In the genomic region with DNA sequence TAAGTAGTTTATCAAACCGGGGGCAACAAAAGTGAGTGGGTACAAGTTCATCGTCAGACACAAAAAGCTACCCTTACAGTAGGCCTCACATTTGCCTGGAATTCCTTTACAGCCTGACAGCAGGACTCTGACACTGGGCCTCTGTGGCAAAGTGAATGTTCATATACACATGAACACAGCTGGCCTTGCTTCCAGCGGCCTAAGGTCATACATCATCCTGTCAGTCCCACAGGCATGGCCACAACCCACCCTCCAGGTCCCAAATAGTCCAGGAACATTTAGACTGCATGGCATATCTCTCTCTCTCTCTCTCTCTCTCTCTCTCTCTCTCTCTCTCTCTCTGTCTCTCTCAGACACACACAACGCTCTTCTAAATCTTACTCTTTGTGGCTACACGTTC, we compare ENCODE assay signal across 22 mouse cellular contexts.
A peak's percentile ranks its signal among the peaks of the same experiment; 100 is the strongest.
DNase-seq lines count a peak whose midpoint lies in the region; ATAC-seq lines count a peak whose summit lies in the region.
"Had no signal": no experiment of that assay in that cellular context is flagged by ENCODE, and none has a peak within 500 bp of the region (broad histone marks: within the 10 kb centered on the region; RNA-seq: fewer than 3 reads in every experiment).

No protein-coding gene starts in this region.

- no peaks in the 10 kb centered on the region for H3K9me3 ChIP-seq in heart, embryonic 13.5 days
- H3K9me3 ChIP-seq in kidney, embryonic 16.5 days (ENCODE audit: low read length) = no peaks in the 10 kb centered on the region
- H3K9me3 ChIP-seq in limb, embryonic 11.5 days (ENCODE audit: control insufficient read depth, low read length) = no peaks in the 10 kb centered on the region
- H3K9me3 ChIP-seq: embryonic facial prominence, embryonic 13.5 days; liver, embryonic 12.5 days; neural tube, embryonic 13.5 days had no signal

- intact Hi-C loops in heart, postnatal 14 days (cut with DNase I) = no loop called here
- intact Hi-C loops in left cerebral cortex, postnatal 4 days (cut with DNase I) = no loop called here
- intact Hi-C loops in left cerebral cortex, postnatal 36 days (cut with DNase I) = no loop called here

- H3K27me3 ChIP-seq in heart, embryonic 13.5 days (replicated peaks) = no peaks in the 10 kb centered on the region
- no peaks in the 10 kb centered on the region for H3K27me3 ChIP-seq in kidney, embryonic 16.5 days (ENCODE audit: insufficient read depth, low read length)
- no peaks in the 10 kb centered on the region for H3K27me3 ChIP-seq in limb, embryonic 11.5 days (ENCODE audit: control insufficient read depth, insufficient read depth, low read length)
- H3K27me3 ChIP-seq: embryonic facial prominence, embryonic 13.5 days; liver, embryonic 12.5 days; neural tube, embryonic 13.5 days had no signal

- 57% methylated on average over 5 of the region's 5 CpGs for WGBS in heart, embryonic 13.5 days
- WGBS in kidney, embryonic 16.5 days = 52% methylated on average over 5 of the region's 5 CpGs
- 62% methylated on average over 5 of the region's 5 CpGs for WGBS in limb, embryonic 11.5 days

- H3K9ac ChIP-seq in heart, embryonic 13.5 days = 0 out of 2 replicates have a peak overlapping the region, but pooled peaks have one; percentile 19
- no peak overlapping the region for H3K9ac ChIP-seq in kidney, embryonic 16.5 days (replicated peaks; ENCODE audit: low read length)
- H3K9ac ChIP-seq in limb, embryonic 11.5 days (ENCODE audit: low read length) = no peak overlapping the region
- H3K9ac ChIP-seq: embryonic facial prominence, embryonic 13.5 days; forebrain, postnatal 0 days; liver, embryonic 12.5 days; neural tube, embryonic 13.5 days had no signal

- H3K4me3 ChIP-seq in heart, embryonic 13.5 days = no peak overlapping the region
- H3K4me3 ChIP-seq in kidney, embryonic 16.5 days (ENCODE audit: low read length) = no peak overlapping the region
- no peak overlapping the region for H3K4me3 ChIP-seq in limb, embryonic 11.5 days (ENCODE audit: low read depth, low read length)
- H3K4me3 ChIP-seq: embryonic facial prominence, embryonic 13.5 days; liver, embryonic 12.5 days; neural tube, embryonic 13.5 days had no signal

- no peak overlapping the region for H3K4me2 ChIP-seq in heart, embryonic 13.5 days
- no peak overlapping the region for H3K4me2 ChIP-seq in kidney, embryonic 16.5 days (replicated peaks; ENCODE audit: low read depth, low read length)
- H3K4me2 ChIP-seq in limb, embryonic 11.5 days (ENCODE audit: low read depth, severe bottlenecking) = no peak overlapping the region
- H3K4me2 ChIP-seq: embryonic facial prominence, embryonic 13.5 days; liver, embryonic 12.5 days; neural tube, embryonic 13.5 days had no signal

- peaks cover 16% of the 10 kb centered on the region for H3K4me1 ChIP-seq in heart, embryonic 13.5 days
- no peaks in the 10 kb centered on the region for H3K4me1 ChIP-seq in kidney, embryonic 16.5 days (ENCODE audit: insufficient read depth, low read length)
- H3K4me1 ChIP-seq in limb, embryonic 11.5 days (ENCODE audit: control insufficient read depth, insufficient read depth, low read length) = 0 out of 2 replicates have a peak, but pooled peaks cover 4% of the 10 kb centered on the region
- H3K4me1 ChIP-seq: embryonic facial prominence, embryonic 13.5 days; liver, embryonic 12.5 days; neural tube, embryonic 13.5 days had no signal

- DNase-seq in heart, postnatal 14 days = no peak
- no peak for DNase-seq in kidney, adult 8-10 months
- DNase-seq in embryo, embryonic 10.5 days (ENCODE audit: low spot score) = peak; percentile 69
- DNase-seq in limb, embryonic 11.5 days (ENCODE audit: low spot score) = peak; percentile 44
- DNase-seq in left cerebral cortex, postnatal 4 days = no peak
- no peak for DNase-seq in left cerebral cortex, postnatal 36 days (ENCODE audit: low spot score in 2 of 2)
- DNase-seq: adrenal gland, adult 8-10 months; cerebellum, adult 11-12 months; cerebellum, postnatal 25 days; forebrain, postnatal 0 days; heart, postnatal 4 days; kidney, adult 18-20 months; layer of hippocampus, postnatal 36 days; right cerebral cortex, postnatal 25 days; thymus, postnatal 14 days had no signal

- H3K36me3 ChIP-seq in heart, embryonic 13.5 days = no peaks in the 10 kb centered on the region
- H3K36me3 ChIP-seq in kidney, embryonic 16.5 days (ENCODE audit: insufficient read depth, low read length) = no peaks in the 10 kb centered on the region
- H3K36me3 ChIP-seq in limb, embryonic 11.5 days (ENCODE audit: control insufficient read depth, insufficient read depth, low read length) = no peaks in the 10 kb centered on the region
- H3K36me3 ChIP-seq: embryonic facial prominence, embryonic 13.5 days; liver, embryonic 12.5 days; neural tube, embryonic 13.5 days had no signal

- ATAC-seq in heart, embryonic 13.5 days (ENCODE audit: extremely low read depth, insufficient number of reproducible peaks, low FRiP score, low TSS enrichment) = no peak
- 0 out of 2 replicates have a peak, but pooled peaks have one; percentile 42 for ATAC-seq in kidney, embryonic 16.5 days (ENCODE audit: low FRiP score, low TSS enrichment)
- no peak; the same call in 1 of the 2 replicates for ATAC-seq in limb, embryonic 11.5 days (ENCODE audit: insufficient number of reproducible peaks, low FRiP score, low TSS enrichment, low read depth)
- ATAC-seq: forebrain, postnatal 0 days; liver, embryonic 12.5 days; lung, postnatal 0 days had no signal

- H3K27ac ChIP-seq in heart, embryonic 13.5 days (replicated peaks) = peak overlapping the region; percentile 63
- H3K27ac ChIP-seq in kidney, embryonic 16.5 days (ENCODE audit: low read length) = no peak overlapping the region; the same call in 1 of the 2 replicates
- no peak overlapping the region for H3K27ac ChIP-seq in limb, embryonic 11.5 days (replicated peaks; ENCODE audit: low read depth, low read length)
- H3K27ac ChIP-seq: embryonic facial prominence, embryonic 13.5 days; liver, embryonic 12.5 days; neural tube, embryonic 13.5 days; stomach, postnatal 0 days had no signal

Comparison
In these comparisons a context has a peak if more than half of its experiments do, and no peak if none do; other contexts are left out.
1. DNase-seq: peak in embryo, embryonic 10.5 days (single experiment) and limb, embryonic 11.5 days (single experiment); none in heart, postnatal 14 days (0 of 2), kidney, adult 8-10 months (0 of 2), left cerebral cortex, postnatal 4 days (single experiment) and left cerebral cortex, postnatal 36 days (0 of 2).